Mouse (Mus musculus): ENCODE data around the gene Smtn.

Gene Smtn

DNA sequence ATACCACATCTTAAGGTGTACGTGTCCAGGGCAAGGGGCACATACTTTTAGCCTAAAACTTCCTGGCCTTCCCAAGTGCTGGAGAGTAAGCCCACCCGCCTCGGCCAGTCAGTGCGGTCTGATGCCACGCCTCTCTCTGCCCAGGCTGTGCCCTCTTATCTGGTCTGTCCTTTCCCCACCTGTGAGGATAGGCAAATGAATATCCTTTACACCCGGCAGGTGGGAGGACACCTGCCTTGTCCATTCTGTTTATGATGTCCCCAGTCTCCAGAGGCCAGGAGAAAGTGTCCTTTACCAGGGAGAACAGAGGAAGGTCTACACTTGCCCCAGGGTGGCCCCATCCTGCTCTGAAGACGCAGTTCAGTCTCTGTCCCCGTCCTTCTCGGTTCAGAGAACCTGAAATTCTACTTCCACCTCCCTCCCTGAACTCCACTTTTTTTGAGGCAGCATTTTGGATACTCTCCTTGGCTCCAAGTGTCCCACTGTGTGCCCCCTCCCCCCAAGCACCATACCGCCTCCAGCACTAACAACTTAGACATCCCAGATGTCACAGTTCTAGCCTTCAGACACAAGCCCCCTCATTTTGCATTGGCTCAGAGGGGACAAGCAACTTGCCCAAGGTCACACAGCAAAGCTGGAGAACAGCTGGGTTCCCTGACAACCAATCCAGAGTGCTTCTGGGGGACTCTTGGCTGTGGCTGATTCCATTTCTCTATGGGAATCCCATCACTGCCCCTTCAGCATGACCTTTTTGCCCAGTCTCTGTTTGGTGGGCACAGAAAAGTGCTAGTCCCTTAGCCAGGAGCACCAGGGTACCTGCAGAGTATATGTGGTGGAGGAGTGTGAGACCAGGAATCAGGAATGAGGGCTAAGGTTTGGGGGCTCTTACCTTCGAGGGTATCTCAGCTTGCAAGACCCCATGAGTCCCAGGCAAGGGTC, 36.4 kb downstream of the Smtn start:
- DNase-seq, result no peak

DNA sequence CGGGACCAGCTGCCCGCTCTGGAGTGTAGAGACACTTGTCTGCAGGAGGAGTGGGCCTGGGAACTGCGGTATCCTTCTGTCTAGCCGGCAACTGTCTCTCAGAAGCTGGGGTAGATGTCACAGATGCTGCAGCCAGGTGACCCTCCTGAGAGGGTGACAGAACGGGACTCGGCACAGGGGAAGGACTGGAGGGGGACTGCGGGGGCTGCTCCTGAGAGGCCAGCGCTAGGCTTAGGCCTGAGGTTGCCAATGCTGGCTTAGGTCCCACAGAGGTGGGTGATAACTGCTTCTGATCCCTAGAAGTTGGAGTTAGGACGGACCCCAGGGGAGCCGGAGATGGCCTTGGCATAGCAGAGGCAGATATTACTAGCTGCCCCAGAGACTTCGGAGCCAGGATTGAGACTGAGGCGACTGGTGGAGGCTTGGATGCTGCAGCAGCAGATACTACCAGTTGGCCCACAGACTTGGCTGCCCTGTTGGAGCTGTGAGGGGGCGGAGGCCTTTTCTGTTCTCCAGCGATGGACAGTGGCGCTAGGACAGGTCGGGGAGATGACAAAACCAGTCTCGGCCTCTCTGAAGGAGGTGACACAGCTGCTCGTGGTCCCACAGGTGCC, 37.8 kb downstream of the Smtn start:
- no peak for DNase-seq

DNA sequence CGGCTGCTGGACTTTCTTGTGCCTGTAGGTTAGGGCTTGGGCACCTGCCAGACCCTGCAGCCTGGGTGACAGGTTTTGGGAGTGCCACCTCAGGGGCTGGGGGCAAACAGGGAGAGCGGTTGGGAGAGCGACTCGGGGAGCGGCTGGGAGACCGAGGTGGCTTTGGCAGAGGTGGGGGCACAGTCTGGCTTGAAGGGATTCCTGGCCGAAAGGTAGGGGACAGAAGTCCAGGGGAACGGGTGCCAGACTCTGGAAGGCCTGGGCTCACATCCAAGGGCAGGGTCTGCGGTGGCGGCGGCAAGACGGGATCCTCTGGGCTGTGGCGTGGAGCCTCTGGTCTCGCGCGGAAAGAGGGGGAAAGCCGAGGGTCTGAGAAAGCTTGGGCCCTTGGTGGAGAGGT, 38.4 kb downstream of the Smtn start:
- no peak for DNase-seq

DNA sequence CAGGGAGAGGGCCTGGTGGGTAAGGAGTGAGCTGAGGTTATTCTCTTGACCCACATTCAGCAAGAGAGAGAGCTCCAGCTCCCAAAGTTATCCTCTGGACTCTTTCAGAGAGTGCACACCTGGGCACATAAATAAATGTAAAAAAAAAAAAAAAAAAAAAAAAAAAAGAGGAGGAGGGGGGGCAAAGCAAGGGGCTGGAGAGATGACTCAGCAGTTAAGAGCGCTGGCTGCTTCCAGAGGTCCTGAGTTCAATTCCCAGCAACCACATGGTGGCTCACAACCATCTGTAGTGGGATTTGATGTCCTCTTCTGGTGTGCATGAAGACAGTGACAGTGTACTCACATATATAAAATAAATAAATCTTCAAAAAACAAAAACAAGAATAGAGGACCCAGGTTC, 43.1 kb downstream of the Smtn start:
- DNase-seq, result no peak

DNA sequence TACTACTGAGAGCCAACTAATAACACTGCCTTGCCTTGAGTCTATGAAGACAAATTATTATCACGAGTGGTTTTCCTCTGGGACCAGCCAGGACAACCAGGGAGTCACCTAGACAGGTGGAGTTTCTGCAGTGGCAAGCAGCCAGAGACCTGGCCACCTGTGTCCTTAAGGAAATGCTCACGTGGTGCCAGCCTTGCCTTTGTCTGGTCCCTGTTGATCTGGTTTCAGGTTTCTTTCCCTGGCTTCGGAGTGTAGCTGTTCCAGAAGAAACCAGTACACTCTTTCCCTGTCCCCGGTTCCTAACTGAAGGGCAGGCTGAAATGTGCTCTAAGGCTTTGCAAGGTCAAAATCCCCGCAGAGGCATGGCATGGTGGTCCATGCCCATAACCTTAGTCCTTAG, 43.7 kb downstream of the Smtn start:
- DNase-seq, result no peak

DNA sequence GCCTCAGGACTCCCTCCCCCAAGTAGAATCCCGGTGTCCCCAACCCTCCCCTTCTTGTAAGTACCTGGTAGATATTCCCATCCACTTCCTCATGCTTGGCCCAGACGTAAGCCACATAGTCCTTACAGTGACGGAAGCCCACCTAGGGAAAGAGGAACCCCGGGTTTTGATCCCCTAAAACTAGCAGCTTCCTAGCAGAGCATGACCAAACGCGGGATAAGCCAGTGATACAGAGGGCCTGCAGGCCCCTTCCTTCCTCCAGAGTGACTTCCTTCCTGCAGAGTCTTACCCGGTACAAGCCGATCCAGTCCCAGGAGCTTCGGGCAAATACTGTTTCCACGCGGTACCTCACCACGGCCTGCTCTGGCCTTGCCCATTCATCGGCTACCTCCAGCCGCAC, 44.9 kb downstream of the Smtn start:
- DNase-seq, result no peak

DNA sequence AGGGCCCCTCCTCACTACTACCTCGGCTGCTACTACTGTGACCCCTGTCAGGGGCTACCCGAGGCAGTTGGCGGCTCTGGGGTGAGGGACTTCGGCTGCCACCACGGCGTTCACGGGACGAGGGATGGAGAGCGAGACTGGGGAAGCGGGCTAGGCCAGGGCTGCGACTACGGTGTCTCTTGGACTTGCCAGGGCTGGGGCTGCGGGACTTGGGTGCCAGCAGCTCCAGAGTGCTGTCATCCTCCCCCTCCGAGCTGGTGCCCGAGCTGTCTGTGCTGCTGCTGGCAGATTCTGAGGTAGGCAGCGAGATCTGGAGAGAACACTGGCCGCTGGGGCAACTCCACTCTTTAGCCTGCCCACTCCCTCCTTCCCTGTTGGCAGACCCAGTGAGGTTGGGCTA, 45.6 kb downstream of the Smtn start:
- DNase-seq, result no peak

DNA sequence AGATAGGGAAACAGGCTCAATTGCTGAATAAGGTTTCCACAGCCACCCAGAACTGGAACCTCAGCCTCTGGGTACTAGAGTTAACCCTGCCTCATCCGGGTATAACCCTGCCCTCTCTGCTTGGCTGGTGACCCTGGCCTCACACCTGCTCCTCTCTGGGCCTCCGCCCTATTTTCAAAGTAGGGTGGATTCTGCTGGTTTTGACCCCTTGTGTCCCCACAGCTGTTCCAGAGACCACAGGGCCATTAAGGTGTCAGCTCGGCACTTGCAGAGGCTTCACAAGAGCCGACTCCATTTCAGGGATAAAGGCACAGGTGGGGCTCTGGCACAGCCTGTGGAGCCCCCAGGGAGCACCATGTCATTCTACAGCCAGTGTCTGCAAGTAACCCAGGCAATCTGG, 47.7 kb downstream of the Smtn start:
- no peak for DNase-seq

DNA sequence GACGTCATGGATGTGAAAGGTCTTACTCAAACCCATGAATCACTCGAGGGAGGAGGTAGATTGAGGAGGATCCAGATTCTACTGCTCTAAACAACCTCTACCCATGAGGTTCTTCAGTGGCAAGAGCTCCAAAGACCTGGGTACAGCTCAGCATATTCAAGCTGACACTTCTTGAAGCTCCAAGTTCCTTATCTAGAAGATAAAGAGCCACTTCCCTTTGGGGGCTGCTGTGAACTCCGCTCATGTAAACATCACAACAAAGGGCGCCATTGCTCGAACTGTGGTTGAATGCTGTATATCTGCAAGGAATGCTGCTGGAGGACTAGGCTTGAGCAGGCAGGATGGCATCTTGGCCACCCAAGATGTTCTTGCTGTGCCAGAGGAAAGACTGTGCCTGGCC, 51.4 kb downstream of the Smtn start:
- no peak for DNase-seq

DNA sequence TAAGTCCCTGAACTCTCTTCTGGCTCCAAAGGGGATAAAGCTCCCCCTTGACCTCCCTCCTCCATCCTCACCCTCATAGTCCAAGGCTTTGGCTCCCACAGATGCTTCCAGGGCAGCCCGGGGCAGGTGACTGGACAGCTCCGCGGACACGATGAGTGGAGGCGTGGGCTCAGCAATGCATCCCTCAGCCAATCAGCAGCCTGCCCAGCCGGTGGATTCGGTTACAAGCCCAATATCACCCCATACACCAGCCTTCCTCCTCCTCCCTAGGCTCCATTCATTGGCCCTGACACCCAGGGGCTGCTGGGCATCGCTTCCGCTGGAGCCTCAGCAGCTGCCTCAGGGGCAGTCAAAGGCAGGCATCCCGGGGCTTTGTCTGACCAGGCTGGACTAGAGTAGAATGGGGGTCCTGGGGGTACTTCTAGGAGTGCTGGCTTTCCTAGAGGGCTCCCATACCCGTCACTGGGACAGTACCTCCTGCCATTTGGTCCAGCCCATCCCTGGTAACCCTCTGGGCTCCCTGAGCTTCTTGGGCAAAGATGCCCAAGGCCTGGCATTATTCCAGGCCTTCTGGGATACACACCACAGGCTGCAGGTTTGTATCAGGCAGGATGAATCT, 52.4 kb downstream of the Smtn start, which contains the start of gene Pla2g3:
TSS of gene Pla2g3 (plus strand) at position 333 of the 619 bp plus-strand sequence.
- no peak for DNase-seq

DNA sequence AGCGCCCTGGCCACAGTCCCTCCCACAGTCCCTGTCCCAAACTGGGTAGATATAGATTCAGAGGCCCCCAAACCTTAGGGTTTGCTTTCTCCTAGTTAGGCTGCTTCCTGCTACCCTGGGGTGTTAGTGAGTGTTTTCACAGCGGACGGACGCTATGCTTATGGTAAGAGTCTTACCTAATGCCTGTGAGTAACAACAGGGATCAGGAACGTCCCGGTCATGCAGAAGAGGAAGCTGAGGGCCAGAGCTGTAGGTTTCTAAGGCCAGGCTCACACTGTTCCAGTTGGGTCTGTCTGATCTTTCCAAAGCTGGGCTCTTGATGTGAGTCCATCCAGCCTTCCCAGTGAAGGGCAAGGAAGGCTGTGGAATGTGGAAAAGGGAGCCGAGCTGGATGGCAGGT, 54.1 kb downstream of the Smtn start:
- DNase-seq, result no peak

DNA sequence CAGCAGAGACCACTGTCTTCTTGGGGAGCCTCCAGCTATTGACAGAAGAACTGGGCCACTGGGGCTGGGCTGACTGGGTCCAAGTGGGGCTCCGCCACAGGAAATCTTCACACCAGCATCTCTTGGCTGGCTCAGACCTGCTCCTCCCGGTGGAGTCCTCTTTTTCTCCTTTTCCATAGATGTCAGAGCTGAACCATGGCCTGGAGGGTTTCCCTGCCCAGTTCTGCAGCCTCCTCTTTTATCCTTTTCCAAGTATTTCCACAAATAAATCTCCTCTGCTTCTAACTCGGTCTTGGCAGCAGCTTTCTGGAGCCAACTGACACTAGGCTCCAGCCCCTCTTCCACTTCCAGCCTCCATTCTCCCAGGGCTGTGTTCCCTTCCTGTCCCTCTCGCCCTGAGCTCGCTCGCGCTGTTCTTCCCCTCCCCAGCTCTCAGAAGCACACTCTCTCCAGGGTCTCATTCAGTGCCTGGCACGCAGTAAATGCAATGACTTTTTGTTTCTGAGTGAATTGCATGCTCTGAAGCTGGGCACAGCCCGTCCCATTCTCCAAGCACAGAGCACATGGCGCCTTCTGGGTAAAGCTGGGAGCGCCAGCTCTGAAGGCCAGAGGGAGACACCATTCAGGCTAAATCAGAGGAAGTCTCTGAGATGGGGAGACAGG, 56.3 kb downstream of the Smtn start:
- DNase-seq, result no peak

DNA sequence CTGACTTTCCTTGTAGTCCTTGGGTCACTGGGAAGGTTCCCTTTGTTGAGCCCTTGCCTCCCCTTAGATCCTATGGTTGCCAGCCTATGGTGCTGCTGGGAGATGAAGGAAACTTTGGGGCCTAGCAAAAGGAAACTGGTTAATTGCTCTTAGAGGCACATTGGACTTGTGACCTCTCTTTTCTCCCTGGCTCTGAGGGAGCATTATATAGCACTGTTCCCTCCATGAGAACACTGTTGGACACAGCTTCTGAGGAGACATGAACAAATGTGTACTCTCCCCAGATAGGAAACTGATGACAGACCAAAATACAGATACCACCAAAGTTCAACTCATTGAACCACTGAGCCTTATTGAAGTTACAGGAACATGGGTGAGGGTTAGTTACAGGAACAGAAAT, 64.9 kb downstream of the Smtn start:
- DNase-seq, result no peak

DNA sequence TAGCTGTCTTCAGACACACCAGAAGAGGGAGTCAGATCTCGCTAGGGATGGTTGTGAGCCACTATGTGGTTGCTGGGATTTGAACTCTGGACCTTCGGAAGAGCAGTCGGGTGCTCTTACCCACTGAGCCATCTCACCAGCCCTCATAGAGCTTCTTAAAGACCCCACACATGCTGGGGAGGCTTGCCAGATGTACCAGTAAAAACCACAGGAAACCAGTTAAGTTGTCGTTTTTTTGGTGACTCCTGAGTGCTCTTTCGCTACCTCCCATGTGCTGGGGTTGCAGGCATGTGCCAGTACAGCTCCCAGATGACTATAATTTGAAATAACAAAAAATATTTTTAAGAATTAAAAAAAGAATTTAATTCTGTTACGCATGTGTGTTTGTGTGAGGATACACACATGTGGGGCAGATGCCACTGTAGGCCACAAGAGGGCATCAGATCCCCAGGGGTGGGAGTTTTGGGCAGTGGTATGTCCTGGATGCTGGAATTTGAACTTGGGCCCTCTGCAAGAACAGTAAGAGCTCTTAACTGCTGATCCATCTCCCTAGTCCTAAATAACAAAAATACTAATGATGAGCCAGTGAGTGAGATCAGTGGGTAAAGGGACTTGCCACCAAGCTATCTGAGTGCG, 65.8 kb downstream of the Smtn start:
- no peak for DNase-seq

DNA sequence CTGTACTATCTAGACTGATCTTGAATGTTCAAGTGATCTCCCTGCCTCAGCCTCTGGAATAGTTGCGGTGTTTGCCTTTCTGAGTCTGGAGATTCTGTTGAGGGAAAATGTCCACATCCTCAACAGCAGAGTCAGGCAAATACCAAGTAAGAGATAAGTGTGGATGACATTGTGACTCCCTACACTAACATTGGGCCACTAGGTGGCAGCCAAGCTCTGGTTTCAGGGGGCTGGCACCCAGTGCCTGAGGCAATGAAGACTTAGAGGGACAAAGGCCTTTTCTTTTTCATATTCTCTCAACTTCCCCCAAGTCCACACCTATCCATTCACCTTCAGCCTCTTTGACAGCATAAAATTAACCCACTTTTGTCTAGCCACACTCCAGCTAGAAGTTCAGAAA, 67.9 kb downstream of the Smtn start:
- peak; percentile 96 for DNase-seq

DNA sequence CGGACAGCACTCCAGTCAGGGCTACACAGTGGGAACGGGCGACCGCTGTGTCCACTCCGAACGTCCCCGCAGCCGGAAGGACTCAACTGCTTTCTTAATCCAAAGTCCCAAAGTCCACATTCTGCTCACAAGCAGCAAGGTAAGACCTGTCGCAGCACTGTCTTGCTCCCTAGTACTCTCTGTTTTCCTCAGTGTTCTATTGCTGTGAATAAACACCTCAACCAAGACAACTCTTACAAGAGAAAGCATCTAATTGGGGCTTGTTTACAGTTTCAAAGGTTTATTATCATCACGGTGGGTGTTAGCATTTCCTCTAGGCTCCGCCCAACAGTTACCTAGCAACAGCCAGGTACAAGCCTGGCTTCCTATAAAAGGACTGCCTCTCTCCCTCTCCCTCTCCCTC, 69.0 kb downstream of the Smtn start:
- DNase-seq, result no peak

Data from right cerebral cortex, postnatal 4 days (tissue).